Mouse (Mus musculus) CD4-positive, CD25-positive, alpha-beta regulatory T cell, adult 4 months (primary cell): ENCODE measurements around the gene Ripply2. TPM values are rescaled to one million over a fixed set of nuclear protein-coding genes. Genes with fewer than 3 reads are reported as not detected.
"Not testable (repeated sequence)": the region's sequence is repeated elsewhere in the genome, so short reads cannot be mapped to it uniquely, and the experiment has no call there.

ENCODE experiments used
- ATAC-seq: one replicate; pipeline ENCODE4 v1.8.0; 2017
- polyA plus RNA-seq, 2 experiments: library from polyadenylated mRNA; unstranded; fragments of 100-300 nt; shearing (Covaris generic); gene quantifications; one replicate each; pipeline ENCODE4 v1.2.1; 2017

Ripply2 gene
- not detected for polyA plus RNA-seq

GRCm38 (mm10) chr9:87015288-87015937, at the start of gene Ripply2:
Gene Ripply2 (plus strand): TSS chr9:87015537.
- no peak for ATAC-seq

- not testable (repeated sequence) for ATAC-seq
These were observed 42.9 kb upstream of the Ripply2 start for GRCm38 (mm10) chr9:86972471-86972870.

GRCm38 (mm10) chr9:86973562-86973961, 41.8 kb upstream of the Ripply2 start:
- no peak for ATAC-seq

GRCm38 (mm10) chr9:86976896-86977295, 38.4 kb upstream of the Ripply2 start:
- ATAC-seq, result no peak

- ATAC-seq, result no peak
These were observed 37.0 kb upstream of the Ripply2 start for GRCm38 (mm10) chr9:86978257-86978907.

GRCm38 (mm10) chr9:86980048-86980447, 35.3 kb upstream of the Ripply2 start:
- no peak for ATAC-seq

- ATAC-seq, result no peak
These were observed 34.4 kb upstream of the Ripply2 start for GRCm38 (mm10) chr9:86980942-86981341.

GRCm38 (mm10) chr9:86981551-86981950, 33.8 kb upstream of the Ripply2 start:
- ATAC-seq, result no peak

GRCm38 (mm10) chr9:86984583-86984982, 30.8 kb upstream of the Ripply2 start:
- ATAC-seq, result no peak

- no peak for ATAC-seq
These were observed 30.2 kb upstream of the Ripply2 start for GRCm38 (mm10) chr9:86985105-86985504.

- ATAC-seq, result no peak
These were observed 28.5 kb upstream of the Ripply2 start for GRCm38 (mm10) chr9:86986703-86987296.

GRCm38 (mm10) chr9:86989822-86990221, 25.5 kb upstream of the Ripply2 start:
- no peak for ATAC-seq

- no peak for ATAC-seq
These were observed 23.6 kb upstream of the Ripply2 start for GRCm38 (mm10) chr9:86991758-86992157.

GRCm38 (mm10) chr9:86997046-86997691, 18.2 kb upstream of the Ripply2 start:
- ATAC-seq, result no peak

GRCm38 (mm10) chr9:86999956-87000582, 15.3 kb upstream of the Ripply2 start:
- ATAC-seq, result no peak

GRCm38 (mm10) chr9:87004701-87005434, 10.5 kb upstream of the Ripply2 start:
- ATAC-seq, result no peak

GRCm38 (mm10) chr9:87005435-87005779, 9.9 kb upstream of the Ripply2 start:
- ATAC-seq, result no peak

GRCm38 (mm10) chr9:87008507-87008906, 6.8 kb upstream of the Ripply2 start:
- no peak for ATAC-seq

GRCm38 (mm10) chr9:87008919-87009318, 6.4 kb upstream of the Ripply2 start:
- no peak for ATAC-seq

GRCm38 (mm10) chr9:87015938-87016294, 579 bp downstream of the Ripply2 start:
- ATAC-seq, result no peak

- peak; percentile 97 for ATAC-seq
These were observed 6.6 kb downstream of the Ripply2 start, which contains the start of gene Cyb5r4 for GRCm38 (mm10) chr9:87021778-87022523. Gene Cyb5r4 (plus strand): TSS chr9:87022014.

GRCm38 (mm10) chr9:87025764-87026163, 10.4 kb downstream of the Ripply2 start:
- no peak for ATAC-seq
